Mouse (Mus musculus) left cerebral cortex, adult 2 months (tissue): Measurements from ENCODE around the gene Tmem52b. TPM values are rescaled to one million over a fixed set of nuclear protein-coding genes. Genes with fewer than 3 reads are reported as not detected.
A peak's percentile ranks its signal among the peaks of the same experiment; 100 is the strongest.

Experiments used
- DNase-seq, 2 experiments: peaks; one replicate each; pipeline ENCODE4 v3.0.0; 2021 to 2022; ENCODE audit warnings: low spot score in 2 of 2, mixed read lengths in 1 of 2; ENCODE audit errors: extremely low spot score in 1 of 2
- H3K27ac ChIP-seq: fragments of 200-600 bp; 2 replicates; pipeline ENCODE4 v1.8.1; 2022
- H3K4me3 ChIP-seq: fragments of 200-600 bp; 2 replicates; pipeline ENCODE4 v1.8.1; 2022
- CTCF ChIP-seq: fragments of 200-600 bp; IDR thresholded peaks from 2 replicates; pipeline ENCODE4 v1.8.1; 2022; ENCODE audit warnings: antibody characterized with exemption, mild to moderate bottlenecking, moderate library complexity
- intact Hi-C: fragments of 180-260 bp; cut with DNase I; formaldehyde crosslinking; loops from one replicate; pipeline ENCODE4 v1.15.1; 2025
- total RNA-seq, 2 experiments: library from RNA; stranded (reverse); gene quantifications; 2 replicates each; pipeline ENCODE4 v1.2.3; 2021

Gene Tmem52b
- total RNA-seq, 2 experiments from 2014 or later = not detected

- Histone ChIP-seq H3K27ac (no peak overlapping the region), H3K4me3 (no peak overlapping the region)
- intact Hi-C loops = no loop called here
- DNase-seq = no peak
- TF ChIP-seq CTCF = no peak
Measured at GRCm38 (mm10) chr6:129512868-129513267, 513 bp downstream of the Tmem52b start.

GRCm38 (mm10) chr6:129513409-129513808, 1.1 kb downstream of the Tmem52b start:
- H3K4me3 ChIP-seq = no peak overlapping the region
- TF ChIP-seq CTCF = no peak
- no peak for DNase-seq
- intact Hi-C loops = no loop called here
- no peak overlapping the region for H3K27ac ChIP-seq

GRCm38 (mm10) chr6:129514376-129514775, 2.0 kb downstream of the Tmem52b start:
- no peak for DNase-seq
- intact Hi-C loops = no loop called here
- no peak overlapping the region for H3K27ac ChIP-seq
- no peak for TF ChIP-seq CTCF
- H3K4me3 ChIP-seq = no peak overlapping the region

GRCm38 (mm10) chr6:129515068-129515467, 2.7 kb downstream of the Tmem52b start:
- DNase-seq = no peak
- intact Hi-C loops = no loop called here
- H3K4me3 ChIP-seq = no peak overlapping the region
- no peak for TF ChIP-seq CTCF
- H3K27ac ChIP-seq = no peak overlapping the region

- H3K4me3 ChIP-seq = no peak overlapping the region
- TF ChIP-seq CTCF = no peak
- intact Hi-C loops = no loop called here
- H3K27ac ChIP-seq = no peak overlapping the region
- DNase-seq = no peak
Measured at GRCm38 (mm10) chr6:129516388-129516787, 4.0 kb downstream of the Tmem52b start.

- peak; percentile 67 for TF ChIP-seq CTCF
- DNase-seq = peak; percentile 33 to 34
- intact Hi-C loops = loop anchor here (1.0 to 2.0 kb wide), 2 partner anchors 41 to 125 kb away; no protein-coding TSS in a partner anchor
- Histone ChIP-seq H3K4me3 (no peak overlapping the region), H3K27ac (no peak overlapping the region)
Measured at GRCm38 (mm10) chr6:129517752-129518408, 5.5 kb downstream of the Tmem52b start.

GRCm38 (mm10) chr6:129526069-129526468, 13.7 kb downstream of the Tmem52b start:
- no peak overlapping the region for H3K27ac ChIP-seq
- TF ChIP-seq CTCF = no peak
- no peak overlapping the region for H3K4me3 ChIP-seq
- no peak for DNase-seq
- intact Hi-C loops = no loop called here

GRCm38 (mm10) chr6:129527416-129527815, 15.1 kb downstream of the Tmem52b start:
- Histone ChIP-seq H3K4me3 (no peak overlapping the region), H3K27ac (no peak overlapping the region)
- DNase-seq = no peak
- intact Hi-C loops = no loop called here
- no peak for TF ChIP-seq CTCF

GRCm38 (mm10) chr6:129529605-129530004, 17.2 kb downstream of the Tmem52b start:
- no peak for TF ChIP-seq CTCF
- intact Hi-C loops = loop anchor here (5.0 to 10.0 kb wide), 2 partner anchors 767 to 1095 kb away; partner anchors contain the start of gene Fkbp4
- Histone ChIP-seq H3K27ac (no peak overlapping the region), H3K4me3 (no peak overlapping the region)
- DNase-seq = no peak

GRCm38 (mm10) chr6:129530261-129530660, 17.9 kb downstream of the Tmem52b start:
- H3K4me3 ChIP-seq = no peak overlapping the region

GRCm38 (mm10) chr6:129532556-129532941, 20.2 kb downstream of the Tmem52b start:
- DNase-seq = peak; percentile 37 to 48
- Histone ChIP-seq H3K27ac (peak overlapping the region; percentile 100), H3K4me3 (peak overlapping the region; percentile 98)
- TF ChIP-seq CTCF = peak; percentile 12; the same call in 1 of the 2 replicates
- intact Hi-C loops = loop anchor here (2.0 to 10.0 kb wide), 3 partner anchors 690 to 1098 kb away; partner anchors contain the start of gene Fkbp4

More at GRCm38 (mm10) chr6:129530261-129530660, 17.9 kb downstream of the Tmem52b start:
- TF ChIP-seq CTCF = no peak
- DNase-seq = no peak
- intact Hi-C loops = loop anchor here (5.0 to 10.0 kb wide), 2 partner anchors 768 to 1095 kb away; partner anchors contain the start of gene Fkbp4
- no peak overlapping the region for H3K27ac ChIP-seq

GRCm38 (mm10) chr6:129532942-129533860, 20.8 kb downstream of the Tmem52b start, which contains the start of gene Gabarapl1:
Gene Gabarapl1 (plus strand): TSS chr6:129533160.
- Histone ChIP-seq H3K27ac (peak within 1 kb of the TSS; percentile 100), H3K4me3 (peak within 1 kb of the TSS; percentile 98)
- DNase-seq = peak; percentile 83 to 86
- no peak for TF ChIP-seq CTCF
- intact Hi-C loops = loop anchor here (2.0 to 10.0 kb wide), 3 partner anchors 690 to 1098 kb away; partner anchors contain the start of gene Fkbp4
